Mouse (Mus musculus) hindbrain, embryonic 12.5 days (tissue): ENCODE measurements around the gene Zfhx3. TPM values are rescaled to one million over a fixed set of nuclear protein-coding genes. Genes with fewer than 3 reads are reported as not detected.

Experiments used
- ATAC-seq: fragments of 200-750 bp; cut with Nextera tagmentation; 2 replicates; pipeline ENCODE4 v1.8.0; 2017; ENCODE audit warnings: moderate TSS enrichment; ENCODE audit not compliant: low FRiP score
- H3K27ac ChIP-seq: fragments of 300-500 bp; sonication (generic); 2 replicates; pipeline ENCODE4 v1.5.1; 2016; ENCODE audit warnings: mild to moderate bottlenecking
- H3K27me3 ChIP-seq: fragments of 300-500 bp; sonication (generic); 2 replicates; pipeline ENCODE4 v1.6.1; 2016; ENCODE audit warnings: mild to moderate bottlenecking
- H3K36me3 ChIP-seq: fragments of 300-500 bp; sonication (generic); 2 replicates; pipeline ENCODE4 v1.6.1; 2016; ENCODE audit warnings: mild to moderate bottlenecking
- H3K4me1 ChIP-seq: fragments of 300-500 bp; sonication (generic); 2 replicates; pipeline ENCODE4 v1.6.1; 2016
- H3K4me2 ChIP-seq: fragments of 300-500 bp; sonication (generic); replicated peaks from 2 replicates; pipeline ENCODE4 v1.6.1; 2016; ENCODE audit warnings: mild to moderate bottlenecking
- H3K4me3 ChIP-seq: fragments of 300-500 bp; sonication (generic); 2 replicates; pipeline ENCODE4 v1.5.1; 2016; ENCODE audit warnings: mild to moderate bottlenecking
- H3K9ac ChIP-seq: fragments of 300-500 bp; sonication (generic); 2 replicates; pipeline ENCODE4 v1.6.1; 2016; ENCODE audit warnings: mild to moderate bottlenecking, moderate library complexity
- H3K9me3 ChIP-seq: fragments of 300-500 bp; sonication (generic); replicated peaks from 2 replicates; pipeline ENCODE4 v1.6.1; 2016; ENCODE audit warnings: mild to moderate bottlenecking
- WGBS: fragments of 180-500 bp; shearing (Covaris S2); methylation state at CpG from one replicate; pipeline ENCODE4 v1.1.7; 2016; 5-methylcytosine and 5-hydroxymethylcytosine counted together
- polyA plus RNA-seq: library from polyadenylated mRNA; unstranded; fragments of >200 nt; fragmentation: Nextera tagmentation; extraction: Ambion mirVana; gene quantifications from 2 replicates; pipeline ENCODE4 v1.2.1, GENCODE M21; 2016

Zfhx3 gene
- polyA plus RNA-seq, 1 experiment from 2014 or later: 56.8 TPM

GRCm38 (mm10) chr8:108813375-108813774, 870.9 kb downstream of the Zfhx3 start:
- Histone ChIP-seq H3K4me2 (no peak overlapping the region), H3K36me3 (0 out of 2 replicates have a peak, but pooled peaks cover 10% of the 10 kb centered on the region), H3K9ac (no peak overlapping the region), H3K27ac (no peak overlapping the region), H3K27me3 (no peaks in the 10 kb centered on the region), H3K4me3 (no peak overlapping the region), H3K9me3 (no peaks in the 10 kb centered on the region), H3K4me1 (peaks cover 25% of the 10 kb centered on the region)
- ATAC-seq: no peak
- 72% methylated on average over 12 of the region's 12 CpGs for WGBS

DNA sequence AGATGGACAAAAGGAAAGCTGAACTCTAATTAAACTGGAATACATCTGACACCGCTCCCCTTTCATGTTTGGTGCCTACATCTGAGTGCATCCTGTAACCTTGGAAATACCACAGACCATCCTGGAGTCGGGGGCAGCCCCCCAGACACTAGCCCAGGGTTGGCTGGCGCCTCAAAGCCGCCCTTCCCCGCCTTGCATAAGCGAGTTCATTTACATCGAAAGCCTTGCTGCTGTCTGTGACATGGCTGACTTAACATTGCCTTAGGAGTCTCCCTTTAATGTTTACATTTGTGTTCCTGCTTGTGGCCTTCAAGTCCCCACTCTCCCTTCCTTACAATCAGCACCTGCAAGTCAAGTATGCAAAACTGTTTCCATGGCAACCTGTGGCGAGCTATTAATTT, 876.8 kb downstream of the Zfhx3 start:
- no peak overlapping the region for H3K9ac ChIP-seq
- no peak for ATAC-seq
- H3K27me3 ChIP-seq: no peaks in the 10 kb centered on the region
- no peak overlapping the region for H3K4me3 ChIP-seq
- no peak overlapping the region for H3K27ac ChIP-seq
- WGBS: 20% methylated on average over 8 of the region's 8 CpGs
- H3K4me1 ChIP-seq: peaks cover 51% of the 10 kb centered on the region
- H3K36me3 ChIP-seq: 0 out of 2 replicates have a peak, but pooled peaks cover 4% of the 10 kb centered on the region
- H3K4me2 ChIP-seq: no peak overlapping the region
- no peaks in the 10 kb centered on the region for H3K9me3 ChIP-seq

DNA sequence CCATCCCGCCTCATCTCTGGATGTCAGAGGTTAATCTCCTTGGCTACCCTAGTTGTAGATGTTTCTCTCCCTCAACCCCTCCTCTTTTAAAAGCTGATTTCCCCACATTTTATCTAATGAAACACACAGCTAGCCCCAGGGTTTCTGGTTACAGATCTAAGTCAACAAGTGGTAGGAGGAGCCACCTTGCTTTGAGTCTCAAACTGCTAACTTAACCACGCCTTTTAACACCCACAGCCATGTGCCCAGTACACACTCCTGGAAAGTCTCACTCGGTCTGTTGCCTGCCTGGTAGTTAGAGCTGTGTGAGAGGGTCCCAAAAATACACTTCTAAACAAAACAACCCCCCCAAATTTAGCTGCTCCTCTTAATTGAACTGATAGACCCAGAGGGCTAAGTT, 877.4 kb downstream of the Zfhx3 start:
- H3K4me2 ChIP-seq: peak overlapping the region; percentile 36
- no peak overlapping the region for H3K9ac ChIP-seq
- 11% methylated on average over 3 of the region's 3 CpGs for WGBS
- H3K4me3 ChIP-seq: no peak overlapping the region
- H3K4me1 ChIP-seq: peaks cover 51% of the 10 kb centered on the region
- ATAC-seq: no peak
- 0 out of 2 replicates have a peak, but pooled peaks cover 4% of the 10 kb centered on the region for H3K36me3 ChIP-seq
- no peaks in the 10 kb centered on the region for H3K27me3 ChIP-seq
- no peak overlapping the region for H3K27ac ChIP-seq
- no peaks in the 10 kb centered on the region for H3K9me3 ChIP-seq

GRCm38 (mm10) chr8:108820634-108821033, 878.2 kb downstream of the Zfhx3 start:
- peak; percentile 70 for ATAC-seq
- H3K36me3 ChIP-seq: no peaks in the 10 kb centered on the region
- H3K9ac ChIP-seq: no peak overlapping the region
- H3K4me2 ChIP-seq: peak overlapping the region; percentile 36
- H3K4me3 ChIP-seq: no peak overlapping the region
- no peaks in the 10 kb centered on the region for H3K27me3 ChIP-seq
- H3K4me1 ChIP-seq: peaks cover 53% of the 10 kb centered on the region
- 9% methylated on average over 6 of the region's 6 CpGs for WGBS
- no peak overlapping the region for H3K27ac ChIP-seq
- H3K9me3 ChIP-seq: no peaks in the 10 kb centered on the region

GRCm38 (mm10) chr8:108822841-108823266, 880.4 kb downstream of the Zfhx3 start:
- no peaks in the 10 kb centered on the region for H3K27me3 ChIP-seq
- 50% methylated on average over 15 of the region's 15 CpGs for WGBS
- no peak overlapping the region for H3K4me2 ChIP-seq
- no peak overlapping the region for H3K27ac ChIP-seq
- no peak overlapping the region for H3K9ac ChIP-seq
- 0 out of 2 replicates have a peak, but pooled peaks have one; percentile 24 for ATAC-seq
- H3K36me3 ChIP-seq: no peaks in the 10 kb centered on the region
- H3K4me1 ChIP-seq: peaks cover 76% of the 10 kb centered on the region
- no peaks in the 10 kb centered on the region for H3K9me3 ChIP-seq
- H3K4me3 ChIP-seq: no peak overlapping the region

DNA sequence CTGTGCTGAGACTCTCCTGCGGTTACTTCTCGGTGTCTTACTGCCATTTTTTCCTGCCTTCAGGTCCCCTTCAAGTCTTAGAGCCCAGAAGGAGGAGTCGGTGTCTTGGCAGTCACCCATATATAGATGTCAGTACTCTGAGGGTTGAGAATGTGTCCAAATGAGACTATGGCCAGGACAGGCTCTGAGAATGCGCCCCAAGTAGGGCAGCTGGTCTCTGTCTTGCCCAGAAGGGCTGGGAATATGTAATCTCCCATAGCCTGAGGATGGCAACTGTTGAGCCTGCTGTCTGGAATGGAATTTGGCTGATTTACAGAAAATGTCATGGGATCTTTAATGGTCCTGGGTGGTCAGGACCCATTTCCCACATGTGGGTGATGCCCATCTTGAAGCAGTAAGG, 881.6 kb downstream of the Zfhx3 start:
- no peak overlapping the region for H3K4me2 ChIP-seq
- H3K9me3 ChIP-seq: no peaks in the 10 kb centered on the region
- peaks cover 76% of the 10 kb centered on the region for H3K4me1 ChIP-seq
- ATAC-seq: no peak
- H3K36me3 ChIP-seq: no peaks in the 10 kb centered on the region
- 94% methylated on average over 4 of the region's 4 CpGs for WGBS
- H3K27ac ChIP-seq: no peak overlapping the region
- H3K4me3 ChIP-seq: no peak overlapping the region
- no peak overlapping the region for H3K9ac ChIP-seq
- no peaks in the 10 kb centered on the region for H3K27me3 ChIP-seq

DNA sequence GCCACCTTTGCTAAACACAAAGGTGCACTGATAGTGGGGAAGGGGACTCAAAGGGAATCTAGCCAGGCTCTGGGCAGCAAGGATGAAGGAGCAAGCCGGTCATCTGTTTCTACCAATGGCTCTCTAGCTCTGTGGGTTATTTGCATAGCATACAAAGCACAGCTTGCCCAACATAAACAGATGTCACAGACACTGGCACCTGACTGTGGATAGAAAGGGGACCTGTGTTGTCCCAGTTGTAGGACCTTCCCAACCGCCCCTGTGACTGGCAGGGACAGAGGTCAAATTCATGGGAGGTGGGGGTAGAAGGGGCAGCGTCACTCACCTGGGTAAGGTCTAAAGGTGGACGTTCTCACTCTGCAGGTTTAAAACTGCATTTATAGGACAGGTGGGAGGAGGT, 884.0 kb downstream of the Zfhx3 start:
- Histone ChIP-seq H3K4me2 (no peak overlapping the region), H3K9ac (no peak overlapping the region), H3K4me1 (peaks cover 76% of the 10 kb centered on the region), H3K36me3 (no peaks in the 10 kb centered on the region), H3K27me3 (no peaks in the 10 kb centered on the region), H3K9me3 (no peaks in the 10 kb centered on the region), H3K4me3 (no peak overlapping the region), H3K27ac (no peak overlapping the region)
- WGBS: 79% methylated on average over 4 of the region's 4 CpGs
- ATAC-seq: no peak

GRCm38 (mm10) chr8:108827428-108827827, 885.0 kb downstream of the Zfhx3 start:
- H3K27ac ChIP-seq: no peak overlapping the region

GRCm38 (mm10) chr8:108829305-108829717, 886.9 kb downstream of the Zfhx3 start:
- H3K4me1 ChIP-seq: peaks cover 61% of the 10 kb centered on the region
- H3K4me3 ChIP-seq: no peak overlapping the region
- no peaks in the 10 kb centered on the region for H3K9me3 ChIP-seq
- H3K4me2 ChIP-seq: peak overlapping the region; percentile 29
- 0 out of 2 replicates have a peak, but pooled peaks cover 2% of the 10 kb centered on the region for H3K36me3 ChIP-seq
- WGBS: 9% methylated on average over 11 of the region's 12 CpGs
- no peaks in the 10 kb centered on the region for H3K27me3 ChIP-seq
- 0 out of 2 replicates have a peak overlapping the region, but pooled peaks have one; percentile 15 for H3K9ac ChIP-seq
- ATAC-seq: peak; percentile 80
- H3K27ac ChIP-seq: peak overlapping the region; percentile 45

More at GRCm38 (mm10) chr8:108827428-108827827, 885.0 kb downstream of the Zfhx3 start:
- Histone ChIP-seq H3K27me3 (no peaks in the 10 kb centered on the region), H3K4me1 (peaks cover 71% of the 10 kb centered on the region), H3K4me2 (no peak overlapping the region), H3K4me3 (no peak overlapping the region), H3K9ac (no peak overlapping the region), H3K36me3 (no peaks in the 10 kb centered on the region), H3K9me3 (no peaks in the 10 kb centered on the region)
- WGBS: 66% methylated on average over 15 of the region's 15 CpGs
- ATAC-seq: no peak

- WGBS: 88% methylated on average over 11 of the region's 11 CpGs
- ATAC-seq: no peak
- no peak overlapping the region for H3K27ac ChIP-seq
- peaks cover 45% of the 10 kb centered on the region for H3K4me1 ChIP-seq
- no peak overlapping the region for H3K4me2 ChIP-seq
- no peaks in the 10 kb centered on the region; the same call in 1 of the 2 replicates for H3K27me3 ChIP-seq
- 0 out of 2 replicates have a peak, but pooled peaks cover 9% of the 10 kb centered on the region for H3K36me3 ChIP-seq
- H3K4me3 ChIP-seq: no peak overlapping the region
- no peaks in the 10 kb centered on the region for H3K9me3 ChIP-seq
- no peak overlapping the region for H3K9ac ChIP-seq
These were observed 892.7 kb downstream of the Zfhx3 start for GRCm38 (mm10) chr8:108835143-108835542.

DNA sequence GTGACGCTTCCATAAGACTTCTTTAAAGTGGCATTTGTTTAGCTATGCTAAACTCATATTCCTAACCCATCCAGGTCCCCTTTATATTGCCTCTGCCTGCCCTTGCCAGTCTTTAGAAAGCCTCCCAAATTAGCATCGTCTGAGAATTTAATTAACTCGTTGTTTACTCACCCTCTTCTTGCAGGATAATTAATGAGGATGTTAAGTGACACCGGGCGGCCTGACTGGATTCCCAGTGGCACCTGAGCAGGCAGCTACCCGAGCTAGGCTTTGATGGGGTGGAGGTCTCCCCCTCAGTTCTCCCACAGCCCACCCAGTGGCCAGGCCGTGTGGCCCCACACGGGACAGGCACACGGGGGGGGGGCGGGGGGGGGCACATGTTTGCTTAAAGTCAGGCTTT, 895.3 kb downstream of the Zfhx3 start:
- no peak overlapping the region for H3K27ac ChIP-seq
- WGBS: 24% methylated on average over 10 of the region's 10 CpGs
- H3K4me3 ChIP-seq: no peak overlapping the region
- H3K36me3 ChIP-seq: 0 out of 2 replicates have a peak, but pooled peaks cover 9% of the 10 kb centered on the region
- H3K9me3 ChIP-seq: no peaks in the 10 kb centered on the region
- H3K27me3 ChIP-seq: no peaks in the 10 kb centered on the region; the same call in 1 of the 2 replicates
- H3K9ac ChIP-seq: no peak overlapping the region
- H3K4me2 ChIP-seq: no peak overlapping the region
- peaks cover 29% of the 10 kb centered on the region for H3K4me1 ChIP-seq
- peak; percentile 21; the same call in 1 of the 2 replicates for ATAC-seq

- H3K27me3 ChIP-seq: no peaks in the 10 kb centered on the region; the same call in 1 of the 2 replicates
- ATAC-seq: no peak
- H3K4me1 ChIP-seq: peaks cover 29% of the 10 kb centered on the region
- no peak overlapping the region for H3K9ac ChIP-seq
- no peaks in the 10 kb centered on the region for H3K9me3 ChIP-seq
- no peak overlapping the region for H3K4me2 ChIP-seq
- H3K27ac ChIP-seq: no peak overlapping the region
- no peak overlapping the region for H3K4me3 ChIP-seq
- 0 out of 2 replicates have a peak, but pooled peaks cover 9% of the 10 kb centered on the region for H3K36me3 ChIP-seq
- 45% methylated on average over 6 of the region's 6 CpGs for WGBS
These were observed 896.3 kb downstream of the Zfhx3 start for GRCm38 (mm10) chr8:108838761-108839160.

GRCm38 (mm10) chr8:108842307-108842706, 899.9 kb downstream of the Zfhx3 start:
- H3K4me1 ChIP-seq: peaks cover 44% of the 10 kb centered on the region
- 0 out of 2 replicates have a peak, but pooled peaks cover 3% of the 10 kb centered on the region for H3K36me3 ChIP-seq
- H3K4me3 ChIP-seq: no peak overlapping the region
- no peak overlapping the region for H3K4me2 ChIP-seq
- 88% methylated on average over 5 of the region's 5 CpGs for WGBS
- no peak overlapping the region for H3K9ac ChIP-seq
- ATAC-seq: no peak
- H3K27ac ChIP-seq: no peak overlapping the region
- H3K9me3 ChIP-seq: no peaks in the 10 kb centered on the region
- no peaks in the 10 kb centered on the region; the same call in 1 of the 2 replicates for H3K27me3 ChIP-seq
